Mouse (Mus musculus): ENCODE measurements around the gene Pou2f3.

DNA sequence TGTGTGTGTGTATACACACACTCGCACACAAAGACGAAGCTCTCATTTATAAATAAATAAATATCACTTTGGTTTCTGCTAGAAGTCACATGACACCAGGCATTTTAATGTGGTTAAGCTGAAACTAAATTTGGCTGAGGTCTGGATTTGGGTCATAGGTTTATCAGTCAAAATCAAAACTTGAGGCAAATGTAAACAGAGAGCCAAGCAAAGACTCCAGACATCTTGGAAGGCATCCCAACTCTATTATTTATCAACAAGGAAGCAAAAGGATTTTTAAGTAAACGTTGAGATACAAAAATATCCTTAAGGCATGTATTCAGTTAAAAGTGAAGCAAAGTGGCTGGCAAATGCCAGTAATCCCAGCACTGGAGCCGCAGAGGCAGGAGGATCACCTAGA is 95.3 kb downstream of the Pou2f3 start:
- TF ChIP-seq POLR2A (IDR thresholded peaks at IDR 0.05; ENCODE audit: control insufficient read depth, extremely low read depth, insufficient read depth, low read length, poor library complexity) (no peak), CTCF (IDR thresholded peaks at IDR 0.05; ENCODE audit: borderline replicate concordance, control insufficient read depth, extremely low read depth, insufficient read depth, low read length, poor library complexity) (no peak)

All from thymus, adult 2 months (tissue).